Mouse (Mus musculus) lung, postnatal 0 days (tissue): Measurements from ENCODE around the gene Cdh13.

Experiments
- CTCF ChIP-seq: IDR thresholded peaks from 2 replicates; pipeline ENCODE4 v1.5.1; 2016; ENCODE audit warnings: antibody characterized with exemption, mild to moderate bottlenecking
- EP300 ChIP-seq: IDR thresholded peaks from 2 replicates; pipeline ENCODE4 v1.6.1; 2016; ENCODE audit warnings: antibody characterized with exemption, mild to moderate bottlenecking, control low read depth

DNA sequence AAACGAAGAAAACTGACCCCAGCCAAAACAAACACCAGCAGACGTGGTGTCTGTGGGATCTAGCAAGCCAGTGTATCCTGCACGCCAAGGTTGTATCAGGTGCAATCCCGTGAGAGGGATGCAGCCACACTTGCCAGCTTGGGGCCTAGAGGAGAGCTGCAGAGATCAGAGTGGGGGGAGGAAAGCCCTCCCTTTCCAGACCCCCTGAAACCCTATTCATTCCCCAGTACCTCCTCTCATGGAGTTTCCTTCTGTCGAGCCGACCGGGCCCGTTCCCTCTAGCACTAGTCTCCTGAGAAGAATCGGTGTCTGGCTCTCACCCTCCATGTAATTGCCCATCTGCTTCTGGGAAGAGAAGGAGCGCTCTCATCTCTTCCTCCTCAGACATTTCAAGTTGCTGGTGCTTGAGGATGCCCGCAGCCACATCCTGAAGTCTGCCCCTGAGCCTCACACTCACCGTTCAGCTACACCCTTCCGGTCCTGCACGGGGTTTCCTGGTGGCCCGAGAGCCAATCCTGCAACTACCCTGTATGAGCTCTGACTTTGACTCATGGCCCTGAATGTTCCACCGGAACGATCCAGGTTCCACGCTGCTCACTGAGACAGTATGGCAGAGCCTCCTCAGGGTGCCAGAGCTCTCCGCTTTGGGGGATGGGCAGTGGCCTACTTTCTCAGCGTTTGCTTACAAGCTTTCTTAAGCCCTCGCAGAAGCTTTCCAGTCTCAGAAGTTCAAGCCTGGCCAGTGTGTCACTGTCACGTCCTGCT, 351.9 kb downstream of the Cdh13 start:
- TF ChIP-seq CTCF (no peak), EP300 (no peak)
